Mouse (Mus musculus) cerebral cortex, adult 2 months (tissue): ENCODE data around the gene Tubb1.

ENCODE experiments used
- WGBS: fragments of 180-500 bp; shearing (Covaris S2); methylation state at CpG from one replicate; pipeline ENCODE4 v1.1.7; 2018; 5-methylcytosine and 5-hydroxymethylcytosine counted together

Tubb1 gene

DNA sequence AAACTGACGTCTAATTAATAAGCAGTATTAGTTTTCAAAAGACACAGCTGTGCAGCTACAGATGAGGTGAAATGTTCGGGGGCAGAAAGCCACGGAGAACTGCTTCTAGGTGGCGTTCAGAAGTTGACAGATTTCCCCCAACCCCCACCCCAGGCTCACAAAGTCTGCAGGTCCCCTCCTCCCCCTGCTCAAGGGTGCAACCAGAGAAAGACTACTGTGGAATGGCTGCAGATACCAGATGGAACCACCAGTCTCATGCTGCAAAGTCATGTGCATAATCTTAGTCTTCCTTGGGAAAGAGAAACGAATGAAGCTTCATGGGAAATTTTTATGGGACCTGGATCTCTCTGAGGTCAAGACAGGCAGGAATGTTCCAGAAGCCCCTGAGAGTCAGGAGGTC is 51.8 kb downstream of the Tubb1 start:
- WGBS = 45% methylated on average over 5 of the region's 5 CpGs

DNA sequence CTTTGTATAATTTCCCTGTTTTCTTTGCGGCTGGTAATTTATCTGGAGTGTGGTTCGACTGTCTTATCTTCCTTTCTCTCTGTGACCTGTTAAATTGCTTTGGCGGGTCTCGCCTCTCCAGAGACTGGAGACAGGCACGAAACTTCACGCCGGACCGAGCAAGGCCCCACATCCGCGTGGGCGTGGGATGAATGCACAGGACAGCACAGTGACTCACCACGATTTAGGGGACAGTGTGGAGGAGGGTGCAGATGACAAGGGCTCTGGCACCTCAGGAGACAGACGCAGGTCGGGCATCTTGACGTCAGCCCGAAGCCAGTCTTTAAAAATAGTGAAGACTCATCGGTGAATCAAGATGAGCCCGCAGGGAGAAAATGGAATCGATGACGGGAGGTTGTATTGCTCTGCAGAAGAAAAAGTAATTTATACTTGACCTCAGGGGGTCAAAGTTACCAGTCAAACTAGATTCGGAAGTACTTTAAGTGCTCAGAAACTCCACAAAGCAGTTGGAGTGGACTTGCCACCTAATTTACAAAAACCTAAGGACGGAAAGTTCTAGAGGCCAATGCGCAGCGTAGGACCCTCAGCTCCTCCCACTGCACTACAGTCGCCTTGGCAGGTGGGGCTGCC is 52.5 kb downstream of the Tubb1 start:
- WGBS = 78% methylated on average over 25 of the region's 25 CpGs
